Mouse (Mus musculus) cerebellum, adult 2 months (tissue): ENCODE measurements around the gene Nrarp.

Experiments used
- CTCF ChIP-seq: fragments of 200-500 bp; IDR thresholded peaks from 2 replicates; pipeline ENCODE4 v1.5.1; 2011; ENCODE audit warnings: low read depth, mild to moderate bottlenecking, control low read depth, low read length, moderate library complexity, borderline replicate concordance; ENCODE audit not compliant: insufficient read depth
- POLR2A ChIP-seq: fragments of 200-500 bp; IDR thresholded peaks from 2 replicates; pipeline ENCODE4 v1.6.1; 2011; ENCODE audit warnings: low read length, control low read depth, borderline replicate concordance; ENCODE audit not compliant: insufficient read depth

DNA sequence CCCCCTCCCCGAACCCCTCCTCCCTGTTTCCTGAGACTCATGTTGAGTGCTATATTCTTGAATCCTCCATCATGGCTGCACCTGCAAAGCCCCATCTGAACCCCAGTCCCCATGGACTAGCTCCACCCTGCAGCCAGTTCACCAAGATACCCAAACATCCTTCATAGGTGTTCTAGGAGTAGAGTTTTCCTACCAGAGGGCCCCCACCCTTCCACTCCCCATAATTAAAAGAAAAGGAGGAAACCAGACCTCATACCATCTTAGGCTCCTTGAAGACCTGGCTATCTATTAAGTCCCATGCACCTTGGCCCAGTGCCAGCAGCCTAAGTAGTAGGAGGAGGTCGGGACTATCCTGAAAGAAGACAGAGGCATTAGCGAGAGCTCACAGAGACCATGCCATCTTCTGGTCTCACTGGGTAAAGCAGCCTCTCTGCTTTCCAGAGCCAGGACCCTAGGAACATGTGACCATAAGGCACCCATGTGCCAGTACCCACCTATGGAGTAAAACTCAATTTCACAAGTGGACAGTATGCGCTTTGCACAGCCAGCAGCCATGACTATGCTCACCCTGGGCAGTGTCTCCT, 23.2 kb downstream of the Nrarp start:
- TF ChIP-seq CTCF: no peak
- no peak for TF ChIP-seq POLR2A
